Mouse (Mus musculus): ENCODE results near the gene Aven. TPM values are rescaled to one million over a fixed set of nuclear protein-coding genes. Genes with fewer than 3 reads are reported as not detected.

The Aven gene
- polyA plus RNA-seq, 1 experiment from 2014 or later, result 8.7 TPM

GRCm38 (mm10) chr2:112595807-112596206 lies 103.0 kb downstream of the Aven start:
- no peak for DNase-seq (ENCODE audit: low spot score)
- H3K4me1 ChIP-seq (ENCODE audit: control insufficient read depth, insufficient read depth, low read length), result no peaks in the 10 kb centered on the region
- no peaks in the 10 kb centered on the region for H3K36me3 ChIP-seq (ENCODE audit: control insufficient read depth, insufficient read depth, low read length)
- ATAC-seq (ENCODE audit: insufficient number of reproducible peaks, low FRiP score, low TSS enrichment, low read depth), result no peak
- H3K9me3 ChIP-seq (ENCODE audit: control insufficient read depth, low read length), result no peaks in the 10 kb centered on the region
- no peak overlapping the region for H3K4me2 ChIP-seq (ENCODE audit: low read depth, severe bottlenecking)
- WGBS, result 79% methylated on average over 3 of the region's 3 CpGs
- no peak overlapping the region for H3K9ac ChIP-seq (ENCODE audit: low read length)
- H3K27ac ChIP-seq (replicated peaks; ENCODE audit: low read depth, low read length), result no peak overlapping the region
- no peaks in the 10 kb centered on the region for H3K27me3 ChIP-seq (ENCODE audit: control insufficient read depth, insufficient read depth, low read length)
- no peak overlapping the region for H3K4me3 ChIP-seq (ENCODE audit: low read depth, low read length)

DNA sequence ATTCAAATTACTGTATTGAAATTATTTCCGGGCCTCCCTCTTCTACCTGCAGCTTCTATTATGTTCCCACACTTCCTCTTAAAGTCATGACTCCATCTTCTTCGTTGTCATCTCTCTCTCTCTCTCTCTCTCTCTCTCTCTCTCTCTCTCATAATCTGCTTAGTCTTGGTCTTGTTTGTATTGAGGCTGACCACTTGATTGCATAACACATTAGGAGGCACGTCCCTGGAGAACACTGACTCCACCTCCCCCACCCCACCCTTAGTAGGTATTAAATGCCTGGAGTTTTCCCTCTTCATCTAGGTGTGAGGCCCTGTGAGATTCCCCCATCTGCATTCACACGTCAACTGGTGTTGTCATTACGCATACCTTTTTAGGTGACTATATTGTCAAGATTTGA lies 103.7 kb downstream of the Aven start:
- WGBS, result 70% methylated on average over 5 of the region's 5 CpGs
- ATAC-seq (ENCODE audit: insufficient number of reproducible peaks, low FRiP score, low TSS enrichment, low read depth) (no peak), DNase-seq (ENCODE audit: low spot score) (no peak)
- Histone ChIP-seq H3K27ac (replicated peaks; ENCODE audit: low read depth, low read length) (no peak overlapping the region), H3K9me3 (ENCODE audit: control insufficient read depth, low read length) (no peaks in the 10 kb centered on the region), H3K27me3 (ENCODE audit: control insufficient read depth, insufficient read depth, low read length) (no peaks in the 10 kb centered on the region), H3K9ac (ENCODE audit: low read length) (no peak overlapping the region), H3K4me3 (ENCODE audit: low read depth, low read length) (no peak overlapping the region), H3K36me3 (ENCODE audit: control insufficient read depth, insufficient read depth, low read length) (no peaks in the 10 kb centered on the region), H3K4me2 (ENCODE audit: low read depth, severe bottlenecking) (no peak overlapping the region), H3K4me1 (ENCODE audit: control insufficient read depth, insufficient read depth, low read length) (no peaks in the 10 kb centered on the region)

- Histone ChIP-seq H3K9ac (ENCODE audit: low read length) (no peak overlapping the region), H3K27me3 (ENCODE audit: control insufficient read depth, insufficient read depth, low read length) (no peaks in the 10 kb centered on the region), H3K4me1 (ENCODE audit: control insufficient read depth, insufficient read depth, low read length) (no peaks in the 10 kb centered on the region), H3K4me3 (ENCODE audit: low read depth, low read length) (no peak overlapping the region), H3K4me2 (ENCODE audit: low read depth, severe bottlenecking) (no peak overlapping the region), H3K36me3 (ENCODE audit: control insufficient read depth, insufficient read depth, low read length) (no peaks in the 10 kb centered on the region), H3K27ac (replicated peaks; ENCODE audit: low read depth, low read length) (no peak overlapping the region), H3K9me3 (ENCODE audit: control insufficient read depth, low read length) (no peaks in the 10 kb centered on the region)
- DNase-seq (ENCODE audit: low spot score) (no peak), ATAC-seq (ENCODE audit: insufficient number of reproducible peaks, low FRiP score, low TSS enrichment, low read depth) (no peak)
- 70% methylated on average over 1 of the region's 1 CpGs for WGBS
These were observed 104.3 kb downstream of the Aven start for GRCm38 (mm10) chr2:112597064-112597463.

DNA sequence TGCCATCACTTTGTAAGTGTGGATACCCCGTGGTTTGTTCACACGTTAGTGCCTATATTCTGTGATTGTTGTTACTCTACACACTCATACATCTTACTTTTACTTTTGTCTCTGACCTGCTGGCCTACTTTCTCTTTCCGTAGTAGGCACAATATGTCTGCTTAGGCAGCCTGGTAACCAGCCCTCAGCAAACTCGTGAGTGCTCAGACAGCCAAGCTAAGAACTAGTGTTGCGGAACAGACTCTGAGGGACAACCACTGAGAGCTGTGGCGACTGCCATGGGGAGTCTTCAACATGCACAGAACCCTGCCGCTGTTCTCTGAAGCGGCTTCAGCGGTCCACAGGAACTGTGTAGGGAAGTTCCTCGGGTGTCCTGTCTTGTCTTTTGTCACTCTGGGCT lies 107.5 kb downstream of the Aven start:
- no peak for DNase-seq (ENCODE audit: low spot score)
- Histone ChIP-seq H3K4me1 (ENCODE audit: control insufficient read depth, insufficient read depth, low read length) (no peaks in the 10 kb centered on the region), H3K27ac (replicated peaks; ENCODE audit: low read depth, low read length) (no peak overlapping the region), H3K27me3 (ENCODE audit: control insufficient read depth, insufficient read depth, low read length) (no peaks in the 10 kb centered on the region), H3K4me2 (ENCODE audit: low read depth, severe bottlenecking) (no peak overlapping the region), H3K36me3 (ENCODE audit: control insufficient read depth, insufficient read depth, low read length) (no peaks in the 10 kb centered on the region), H3K4me3 (ENCODE audit: low read depth, low read length) (no peak overlapping the region), H3K9ac (ENCODE audit: low read length) (no peak overlapping the region), H3K9me3 (ENCODE audit: control insufficient read depth, low read length) (no peaks in the 10 kb centered on the region)
- 69% methylated on average over 10 of the region's 10 CpGs for WGBS
- no peak for ATAC-seq (ENCODE audit: insufficient number of reproducible peaks, low FRiP score, low TSS enrichment, low read depth)

DNA sequence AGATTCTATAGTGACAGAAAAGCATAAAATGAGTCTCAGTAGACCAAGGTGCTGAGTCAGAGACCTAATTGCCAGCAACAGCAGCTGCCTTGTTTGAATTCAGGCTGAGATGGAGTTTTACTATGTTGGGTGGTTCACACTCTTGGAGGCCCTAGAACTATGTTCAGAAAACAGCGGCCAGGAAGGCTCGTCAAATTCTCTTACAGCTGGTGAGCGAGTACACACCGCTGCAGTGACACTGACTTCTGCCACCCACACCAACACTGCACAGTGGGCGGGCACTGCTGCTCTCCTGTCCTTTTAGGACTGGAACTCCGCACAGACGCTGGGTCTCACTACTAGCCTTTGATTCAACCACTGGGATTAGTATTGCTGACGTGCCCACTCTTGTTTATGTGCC lies 109.7 kb downstream of the Aven start:
- Histone ChIP-seq H3K4me1 (ENCODE audit: control insufficient read depth, insufficient read depth, low read length) (no peaks in the 10 kb centered on the region), H3K4me3 (ENCODE audit: low read depth, low read length) (no peak overlapping the region), H3K27me3 (ENCODE audit: control insufficient read depth, insufficient read depth, low read length) (no peaks in the 10 kb centered on the region), H3K4me2 (ENCODE audit: low read depth, severe bottlenecking) (no peak overlapping the region), H3K27ac (replicated peaks; ENCODE audit: low read depth, low read length) (no peak overlapping the region), H3K36me3 (ENCODE audit: control insufficient read depth, insufficient read depth, low read length) (no peaks in the 10 kb centered on the region), H3K9ac (ENCODE audit: low read length) (no peak overlapping the region), H3K9me3 (ENCODE audit: control insufficient read depth, low read length) (no peaks in the 10 kb centered on the region)
- no peak for ATAC-seq (ENCODE audit: insufficient number of reproducible peaks, low FRiP score, low TSS enrichment, low read depth)
- no peak for DNase-seq (ENCODE audit: low spot score)
- 65% methylated on average over 8 of the region's 8 CpGs for WGBS

DNA sequence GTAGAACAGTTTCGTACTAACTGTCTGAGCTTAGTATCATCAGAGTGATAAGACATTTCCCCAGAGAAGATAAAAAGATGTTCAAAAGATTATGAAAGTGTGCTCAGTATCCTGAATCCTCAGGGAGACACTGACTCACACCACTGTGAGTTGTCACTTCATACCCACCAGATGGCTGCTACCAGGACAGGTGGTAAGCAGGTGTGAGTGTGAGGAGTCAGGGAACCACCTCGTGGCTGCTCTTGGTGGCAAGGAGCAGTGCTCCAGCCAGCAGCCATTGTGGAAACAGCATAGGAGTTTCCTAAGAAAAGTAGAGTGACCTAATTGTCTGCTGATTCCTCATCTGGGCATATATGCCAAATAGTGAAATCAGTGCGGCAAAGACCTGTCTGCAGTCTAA lies 113.8 kb downstream of the Aven start:
- no peak for DNase-seq (ENCODE audit: low spot score)
- no peak for ATAC-seq (ENCODE audit: insufficient number of reproducible peaks, low FRiP score, low TSS enrichment, low read depth)
- Histone ChIP-seq H3K9me3 (ENCODE audit: control insufficient read depth, low read length) (no peaks in the 10 kb centered on the region), H3K27ac (replicated peaks; ENCODE audit: low read depth, low read length) (no peak overlapping the region), H3K36me3 (ENCODE audit: control insufficient read depth, insufficient read depth, low read length) (no peaks in the 10 kb centered on the region), H3K27me3 (ENCODE audit: control insufficient read depth, insufficient read depth, low read length) (no peaks in the 10 kb centered on the region), H3K9ac (ENCODE audit: low read length) (no peak overlapping the region), H3K4me3 (ENCODE audit: low read depth, low read length) (no peak overlapping the region), H3K4me1 (ENCODE audit: control insufficient read depth, insufficient read depth, low read length) (no peaks in the 10 kb centered on the region), H3K4me2 (ENCODE audit: low read depth, severe bottlenecking) (no peak overlapping the region)
- WGBS, result 81% methylated on average over 3 of the region's 3 CpGs

- Histone ChIP-seq H3K27me3 (ENCODE audit: control insufficient read depth, insufficient read depth, low read length) (no peaks in the 10 kb centered on the region), H3K4me2 (ENCODE audit: low read depth, severe bottlenecking) (no peak overlapping the region), H3K9ac (ENCODE audit: low read length) (no peak overlapping the region), H3K4me3 (ENCODE audit: low read depth, low read length) (no peak overlapping the region), H3K9me3 (ENCODE audit: control insufficient read depth, low read length) (no peaks in the 10 kb centered on the region), H3K4me1 (ENCODE audit: control insufficient read depth, insufficient read depth, low read length) (no peaks in the 10 kb centered on the region), H3K36me3 (ENCODE audit: control insufficient read depth, insufficient read depth, low read length) (no peaks in the 10 kb centered on the region), H3K27ac (replicated peaks; ENCODE audit: low read depth, low read length) (no peak overlapping the region)
- ATAC-seq (ENCODE audit: insufficient number of reproducible peaks, low FRiP score, low TSS enrichment, low read depth) (no peak), DNase-seq (ENCODE audit: low spot score) (no peak)
- WGBS, result 75% methylated on average over 3 of the region's 3 CpGs
These were observed 119.9 kb downstream of the Aven start for GRCm38 (mm10) chr2:112612628-112613027.

DNA sequence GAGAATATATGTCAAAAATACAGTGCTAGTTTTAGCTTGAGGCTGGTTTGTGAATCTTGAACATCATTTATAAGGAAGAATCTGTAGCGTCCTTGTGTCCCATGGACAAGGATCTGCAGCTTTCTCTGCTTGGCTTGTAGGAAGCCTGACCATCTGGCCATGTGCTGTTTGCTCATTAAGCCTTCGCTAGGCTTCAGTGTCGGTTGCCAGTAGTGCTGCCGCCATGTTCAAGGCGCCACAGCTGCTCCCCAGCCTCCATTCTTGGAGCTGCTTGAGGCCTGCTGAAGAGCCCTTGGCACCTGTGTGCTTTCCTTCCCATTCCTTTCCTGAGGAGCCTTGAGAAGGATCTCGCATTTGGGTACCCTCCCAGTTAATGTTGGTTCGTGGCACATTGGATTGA lies 121.6 kb downstream of the Aven start:
- Histone ChIP-seq H3K27me3 (ENCODE audit: control insufficient read depth, insufficient read depth, low read length) (no peaks in the 10 kb centered on the region), H3K4me1 (ENCODE audit: control insufficient read depth, insufficient read depth, low read length) (no peaks in the 10 kb centered on the region), H3K27ac (replicated peaks; ENCODE audit: low read depth, low read length) (no peak overlapping the region), H3K4me3 (ENCODE audit: low read depth, low read length) (no peak overlapping the region), H3K36me3 (ENCODE audit: control insufficient read depth, insufficient read depth, low read length) (no peaks in the 10 kb centered on the region), H3K9me3 (ENCODE audit: control insufficient read depth, low read length) (no peaks in the 10 kb centered on the region), H3K4me2 (ENCODE audit: low read depth, severe bottlenecking) (no peak overlapping the region), H3K9ac (ENCODE audit: low read length) (no peak overlapping the region)
- ATAC-seq (ENCODE audit: insufficient number of reproducible peaks, low FRiP score, low TSS enrichment, low read depth), result no peak
- 89% methylated on average over 7 of the region's 7 CpGs for WGBS
- DNase-seq (ENCODE audit: low spot score), result no peak

DNA sequence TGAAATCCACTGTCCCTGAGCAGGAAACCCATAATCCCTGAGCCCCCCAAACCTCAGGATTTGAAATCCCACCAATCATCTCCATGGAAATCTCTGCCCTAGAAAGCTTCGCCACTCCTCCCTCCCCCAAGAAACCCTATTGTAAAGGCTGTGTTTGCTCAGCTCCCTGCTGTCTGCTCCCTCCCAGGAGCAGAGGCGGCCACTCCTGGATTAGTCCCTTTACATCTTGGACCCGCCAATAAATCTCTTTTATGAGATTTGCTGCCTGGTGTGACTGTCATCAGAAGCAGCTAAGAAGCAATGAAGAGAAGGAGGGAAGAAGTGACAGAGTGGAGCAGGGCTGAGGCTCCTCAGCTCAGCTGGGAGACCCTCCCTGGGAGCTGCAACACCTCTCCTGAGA lies 124.4 kb downstream of the Aven start:
- DNase-seq (ENCODE audit: low spot score) (no peak), ATAC-seq (ENCODE audit: insufficient number of reproducible peaks, low FRiP score, low TSS enrichment, low read depth) (no peak)
- no peak overlapping the region for H3K4me3 ChIP-seq (ENCODE audit: low read depth, low read length)
- H3K4me2 ChIP-seq (ENCODE audit: low read depth, severe bottlenecking), result no peak overlapping the region
- no peaks in the 10 kb centered on the region for H3K4me1 ChIP-seq (ENCODE audit: control insufficient read depth, insufficient read depth, low read length)
- 22% methylated on average over 3 of the region's 3 CpGs for WGBS
- no peak overlapping the region for H3K27ac ChIP-seq (replicated peaks; ENCODE audit: low read depth, low read length)
- no peaks in the 10 kb centered on the region for H3K36me3 ChIP-seq (ENCODE audit: control insufficient read depth, insufficient read depth, low read length)
- no peak overlapping the region for H3K9ac ChIP-seq (ENCODE audit: low read length)
- H3K9me3 ChIP-seq (ENCODE audit: control insufficient read depth, low read length), result no peaks in the 10 kb centered on the region
- no peaks in the 10 kb centered on the region for H3K27me3 ChIP-seq (ENCODE audit: control insufficient read depth, insufficient read depth, low read length)

Measured in limb, embryonic 11.5 days (tissue).